Mouse (Mus musculus) thymus, postnatal 36 days (tissue): ENCODE data around the gene Gm45233.

Experiments used
- DNase-seq, 2 experiments: peaks; one replicate each; pipeline ENCODE4 v3.0.0; 2022; ENCODE audit warnings: mixed read lengths in 2 of 2

Gene Gm45233

DNA sequence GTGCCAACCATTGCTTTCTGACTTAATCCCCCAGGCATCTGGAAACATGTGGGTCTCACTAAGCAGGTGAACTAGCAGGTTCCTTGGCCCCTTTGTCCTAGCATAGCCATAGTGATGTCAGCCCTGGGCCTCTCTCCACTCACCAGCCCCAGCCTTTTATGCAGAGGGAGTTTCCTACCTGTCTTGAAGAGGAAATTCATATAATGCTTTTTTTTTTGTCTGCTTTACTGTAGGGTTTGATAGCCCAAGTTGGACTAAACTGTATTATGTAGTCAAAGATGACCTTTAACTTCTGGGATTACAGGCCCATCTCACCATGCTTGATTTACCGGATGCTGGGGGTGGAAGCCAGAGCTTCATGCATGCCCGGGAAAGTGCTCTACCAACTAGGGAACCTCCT lies 5.9 kb downstream of the Gm45233 start:
- DNase-seq = no peak

DNA sequence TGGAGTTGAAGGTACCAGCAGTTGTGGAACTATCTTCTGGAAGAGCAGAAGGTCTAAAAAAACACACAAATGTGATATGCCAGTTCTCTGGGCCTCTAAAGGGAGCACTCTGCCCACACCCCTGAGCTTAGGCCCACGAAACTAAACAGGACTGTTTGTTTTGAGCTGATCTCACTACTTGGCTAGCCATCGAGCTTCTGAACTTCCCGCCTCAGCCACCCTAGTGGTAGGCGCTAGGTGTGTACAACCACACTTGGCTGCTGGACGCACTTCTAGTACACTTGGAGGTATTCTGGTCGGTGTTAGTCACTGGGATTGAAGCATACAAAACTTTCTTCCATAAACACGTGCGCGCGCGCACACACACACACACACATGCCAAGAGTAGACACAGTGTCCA lies 7.8 kb downstream of the Gm45233 start:
- no peak for DNase-seq

DNA sequence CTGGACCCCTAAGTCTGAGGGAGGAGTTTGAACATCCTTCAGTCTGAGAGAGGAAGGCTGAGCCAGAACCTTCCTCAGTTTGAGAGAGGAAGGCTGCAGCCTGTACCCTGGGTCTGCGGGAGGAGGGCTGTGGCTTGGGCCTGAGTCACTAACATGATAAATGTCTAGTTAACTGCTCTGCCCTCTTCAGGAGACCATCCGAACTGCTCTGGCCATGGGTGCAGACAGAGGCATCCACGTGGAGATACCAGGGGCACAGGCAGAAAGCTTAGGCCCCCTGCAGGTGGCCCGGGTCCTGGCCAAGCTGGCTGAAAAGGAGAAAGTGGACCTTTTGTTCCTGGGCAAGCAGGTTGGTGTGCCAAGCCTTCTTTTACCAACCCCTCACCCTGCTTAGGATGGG lies 8.7 kb downstream of the Gm45233 start:
- DNase-seq = peak; percentile 33 to 42

DNA sequence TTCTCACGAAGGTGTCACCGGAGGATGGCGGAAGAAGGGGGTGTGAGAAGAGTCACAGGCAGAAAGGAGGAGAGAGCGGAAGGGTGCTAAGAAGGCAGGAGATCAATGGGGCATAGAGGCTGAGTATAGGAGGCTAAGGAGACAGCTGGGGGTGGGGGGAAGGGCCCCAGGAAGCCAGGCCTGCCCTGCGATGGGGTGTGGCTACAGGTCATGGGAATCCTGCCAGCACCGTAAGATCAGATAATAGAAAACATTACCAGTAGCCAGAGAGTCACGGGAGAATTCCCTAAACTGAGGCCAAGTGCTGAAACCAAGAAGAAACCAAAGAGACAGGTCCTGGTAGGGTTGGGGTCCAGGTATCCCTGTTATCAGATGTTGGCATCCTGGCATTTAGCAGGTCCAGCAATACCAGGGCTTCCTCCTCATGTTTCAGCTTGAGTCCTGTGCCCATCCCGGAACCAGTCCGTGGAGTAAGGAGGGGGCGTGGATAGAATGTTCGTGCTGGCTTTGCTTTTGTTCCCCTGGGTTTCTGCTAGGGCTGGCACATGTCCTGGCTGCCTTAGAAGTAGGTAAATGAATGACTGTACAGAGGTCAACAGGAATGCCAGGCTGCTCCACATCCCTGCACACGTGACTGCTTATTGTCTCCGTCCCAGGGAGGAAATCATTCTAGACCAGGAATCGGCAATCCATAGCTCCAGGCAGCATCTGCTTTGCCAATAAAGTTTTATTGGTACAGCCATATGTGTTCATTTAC lies 9.8 kb downstream of the Gm45233 start:
- DNase-seq = no peak

DNA sequence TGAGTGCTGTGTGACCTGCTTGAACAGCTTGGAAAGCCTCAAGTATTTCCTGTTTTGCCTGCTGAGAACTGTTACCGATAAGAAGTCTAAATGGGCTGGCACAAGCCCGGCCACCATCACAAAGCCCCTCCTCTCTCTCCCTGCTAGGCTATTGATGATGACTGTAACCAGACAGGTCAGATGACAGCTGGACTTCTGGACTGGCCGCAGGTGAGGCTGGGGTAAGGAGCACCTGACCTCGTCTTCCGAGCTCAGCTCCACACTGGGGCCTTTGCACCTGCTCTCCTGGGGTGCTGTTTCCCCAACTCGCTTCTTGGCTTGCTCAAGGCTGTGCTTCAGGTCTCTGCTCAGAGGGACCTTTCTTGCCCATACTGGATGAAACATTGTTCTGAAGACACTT lies 10.4 kb downstream of the Gm45233 start:
- DNase-seq = no peak

DNA sequence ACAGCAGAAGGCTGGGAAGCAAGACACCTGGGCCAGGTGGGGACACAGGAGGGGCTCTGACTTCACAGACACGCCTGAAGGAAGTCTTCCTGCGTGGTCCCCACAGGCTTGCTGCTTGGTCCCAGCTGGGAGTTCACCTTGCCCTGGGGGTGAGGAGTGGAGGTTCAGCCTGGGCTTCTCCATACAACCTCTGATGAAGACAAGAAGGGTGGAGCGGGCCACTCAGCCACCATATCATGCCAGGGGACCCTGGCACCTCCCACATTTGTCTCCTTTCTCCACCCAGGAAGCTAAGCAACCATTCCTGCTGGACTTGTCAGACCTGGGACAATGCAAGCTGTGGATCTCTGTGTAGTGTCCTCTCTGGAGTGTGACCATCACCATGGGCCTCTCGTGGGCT lies 18.9 kb downstream of the Gm45233 start, which contains the start of gene Vsig10l:
Gene Vsig10l (plus strand): TSS at position 301 of the 400 bp plus-strand sequence.
- DNase-seq = no peak

DNA sequence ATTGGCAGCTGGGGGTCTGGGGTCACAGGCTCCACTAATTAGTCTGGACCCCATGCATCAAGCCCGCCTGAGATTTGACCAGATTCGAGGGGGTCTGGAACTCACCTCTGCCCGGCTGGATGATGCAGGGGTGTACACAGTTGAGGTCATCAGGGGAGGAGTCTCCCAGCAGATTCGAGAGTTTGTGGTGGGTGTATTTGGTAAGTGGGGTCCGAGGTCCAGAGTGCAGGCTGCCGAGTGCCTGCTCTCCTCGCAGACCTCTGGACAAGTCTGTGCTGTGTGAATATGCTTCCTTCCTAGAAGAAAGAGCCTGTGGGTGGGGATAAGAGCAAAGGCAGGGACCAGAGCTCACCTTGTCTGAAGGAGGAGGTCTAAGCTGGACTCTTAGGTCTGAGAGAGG lies 20.0 kb downstream of the Gm45233 start:
- no peak for DNase-seq

DNA sequence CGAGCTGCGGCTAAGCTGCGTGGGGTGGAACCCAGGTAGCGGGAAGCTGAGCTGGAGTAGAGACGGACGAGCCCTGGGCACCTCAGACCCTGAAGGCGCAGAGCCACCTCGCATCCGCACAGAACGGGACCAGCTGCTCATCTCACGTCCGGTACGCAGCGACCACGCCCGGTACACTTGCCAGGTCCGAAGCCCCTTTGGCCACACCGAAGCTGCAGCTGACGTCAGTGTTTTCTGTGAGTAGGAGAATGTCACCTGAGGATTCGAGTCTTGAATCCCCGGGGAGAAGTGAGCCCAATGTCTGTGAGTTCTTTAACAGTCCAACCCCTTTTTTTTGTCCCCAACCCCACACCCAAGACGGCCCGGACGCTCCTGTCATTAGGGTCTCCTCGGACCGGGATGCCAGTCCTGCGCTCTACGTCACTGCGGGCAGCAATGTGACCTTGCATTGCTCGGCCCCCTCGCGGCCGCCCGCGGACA lies 21.0 kb downstream of the Gm45233 start:
- no peak for DNase-seq

DNA sequence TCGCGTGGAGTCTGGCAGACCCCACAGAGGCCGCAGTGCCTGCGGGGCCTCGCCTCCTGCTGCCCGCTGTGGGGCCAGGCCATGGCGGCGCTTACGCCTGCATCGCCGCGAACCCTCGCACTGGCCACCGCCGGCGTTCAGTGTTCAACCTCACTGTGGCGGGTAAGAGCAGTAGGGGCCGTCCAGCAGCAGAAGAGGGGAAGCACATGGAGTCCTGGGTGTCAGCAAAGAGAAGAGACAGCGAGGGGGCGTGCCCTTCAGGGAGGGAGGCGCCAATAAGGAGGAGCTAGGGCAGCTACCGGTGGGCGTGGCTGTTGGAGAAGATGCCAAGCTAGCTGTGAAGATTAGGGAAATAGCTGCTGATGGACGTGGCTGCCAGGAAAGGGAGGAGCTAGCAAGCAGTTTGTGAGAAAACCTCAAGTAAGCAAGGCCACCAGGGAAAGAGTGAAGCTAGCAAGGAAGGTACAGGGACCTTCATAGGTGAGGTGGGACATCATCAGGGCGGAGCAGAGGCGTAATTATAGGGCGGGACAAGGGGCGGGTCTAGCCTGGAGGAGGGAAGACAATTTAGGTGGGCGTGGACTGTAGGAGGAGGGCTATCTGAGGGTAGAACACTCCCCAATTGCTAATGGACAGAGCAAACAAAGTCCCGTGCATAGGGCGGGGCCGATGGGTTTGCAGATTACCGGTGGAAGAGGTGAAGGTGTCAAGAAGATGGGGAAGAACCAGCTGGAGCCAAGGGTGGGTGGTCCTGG lies 21.6 kb downstream of the Gm45233 start:
- DNase-seq = peak; percentile 77 to 81

DNA sequence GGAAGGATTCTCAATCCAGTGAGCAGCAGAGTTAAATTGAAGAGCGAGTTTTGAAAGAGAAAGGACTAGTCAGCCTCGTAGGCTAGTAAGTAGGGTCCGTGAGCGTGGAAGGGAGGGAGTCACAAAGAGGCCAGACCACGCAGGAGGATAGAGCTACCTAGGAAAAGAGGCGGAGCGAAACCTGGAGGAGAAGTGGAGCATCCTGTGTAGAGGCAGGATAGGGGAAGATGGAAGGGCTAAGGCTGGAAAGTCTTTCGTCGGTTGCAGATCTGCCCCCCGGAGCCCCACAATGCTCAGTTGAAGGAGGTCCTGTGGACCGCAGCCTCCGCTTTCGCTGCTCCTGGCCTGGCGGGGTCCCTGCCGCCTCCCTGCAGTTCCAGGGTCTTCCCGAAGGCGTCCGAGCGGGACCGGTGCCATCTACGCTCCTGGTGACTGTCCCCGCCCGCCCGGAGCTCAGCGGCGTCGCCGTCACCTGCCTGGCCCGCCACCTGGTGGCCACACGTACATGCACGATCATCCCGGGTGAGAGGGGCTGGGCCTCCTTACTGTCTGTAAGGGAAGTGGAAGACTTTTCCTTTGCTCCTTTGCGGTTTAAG lies 22.3 kb downstream of the Gm45233 start:
- peak; percentile 80 to 81 for DNase-seq

DNA sequence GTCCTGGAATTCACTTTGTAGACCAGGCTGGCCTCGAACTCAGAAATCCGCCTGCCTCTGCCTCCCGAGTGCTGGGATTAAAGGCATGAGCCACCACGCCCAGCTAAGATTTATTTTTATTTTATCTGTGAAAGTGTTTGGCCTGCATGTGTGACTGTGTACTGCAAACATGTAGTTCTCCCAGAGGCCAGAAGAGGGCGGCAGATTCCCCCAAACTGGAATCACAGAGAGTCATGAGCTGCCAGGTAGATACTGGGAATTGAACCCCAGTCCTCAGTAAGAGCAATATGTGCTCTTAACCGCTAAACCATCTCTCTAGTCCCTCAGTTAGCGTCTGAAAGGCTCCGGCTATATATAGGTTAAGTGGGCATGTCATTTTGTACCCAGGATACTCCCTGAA lies 26.4 kb downstream of the Gm45233 start:
- peak; percentile 33 to 54 for DNase-seq

DNA sequence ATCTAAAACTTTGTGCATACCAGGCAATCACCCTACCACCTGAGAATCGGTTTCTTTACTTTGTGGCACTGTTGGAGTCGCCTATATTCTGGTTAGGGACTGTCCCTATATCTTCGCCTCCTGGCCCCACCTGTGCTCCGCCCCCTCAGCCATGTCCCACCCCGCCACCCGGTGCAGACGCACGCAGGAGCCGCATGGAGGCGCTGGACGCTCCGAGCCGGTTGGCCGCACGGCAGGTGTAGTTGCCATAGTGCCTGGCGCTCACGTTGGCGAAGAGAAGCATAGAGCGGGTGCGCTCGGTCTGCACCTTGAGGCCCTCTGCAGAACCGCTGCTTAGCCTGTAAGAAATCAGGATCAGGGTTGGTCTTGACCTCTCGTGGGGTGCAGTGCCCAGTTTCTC lies 31.8 kb downstream of the Gm45233 start:
- peak in 1 of 2 experiments; percentile 13 for DNase-seq

DNA sequence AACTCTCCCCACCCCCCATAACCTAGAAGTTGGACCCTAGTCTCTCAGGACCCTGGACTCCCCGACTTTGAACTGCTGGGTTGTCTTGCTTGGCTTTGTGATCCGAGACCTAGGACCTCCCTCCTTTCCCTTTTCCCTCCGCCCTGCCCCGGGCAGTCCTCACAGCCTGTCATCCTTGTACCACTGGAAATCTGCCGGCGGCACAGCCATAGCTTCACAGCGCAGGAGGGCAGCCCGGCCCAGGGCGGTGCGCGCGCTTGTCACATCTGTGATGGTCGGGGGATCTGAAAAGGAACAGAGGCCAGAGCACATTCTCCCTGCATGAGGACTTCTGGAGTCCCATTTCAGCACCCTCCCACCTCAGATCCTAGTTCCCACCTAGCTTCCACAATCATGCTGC lies 32.4 kb downstream of the Gm45233 start:
- DNase-seq = no peak

DNA sequence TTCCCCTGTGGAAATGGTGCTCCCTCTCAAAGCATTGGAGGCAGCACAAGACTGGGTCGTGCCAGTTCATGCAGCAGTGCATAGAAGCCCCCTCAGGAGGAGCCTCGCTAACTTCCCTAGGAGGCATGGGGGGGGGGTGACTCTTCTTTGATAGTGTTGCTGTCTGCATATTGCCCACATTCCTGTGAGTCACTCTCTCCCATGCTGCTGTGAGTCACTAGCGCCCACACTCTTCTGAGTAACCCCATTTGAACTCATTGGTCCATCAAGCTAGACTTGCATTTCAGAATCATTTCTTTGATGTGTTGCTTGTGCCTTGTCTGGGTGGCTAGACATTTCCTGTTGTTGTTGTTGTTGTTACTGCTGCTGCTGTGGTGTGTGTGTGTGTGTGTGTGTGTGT lies 37.3 kb downstream of the Gm45233 start:
- DNase-seq = no peak

DNA sequence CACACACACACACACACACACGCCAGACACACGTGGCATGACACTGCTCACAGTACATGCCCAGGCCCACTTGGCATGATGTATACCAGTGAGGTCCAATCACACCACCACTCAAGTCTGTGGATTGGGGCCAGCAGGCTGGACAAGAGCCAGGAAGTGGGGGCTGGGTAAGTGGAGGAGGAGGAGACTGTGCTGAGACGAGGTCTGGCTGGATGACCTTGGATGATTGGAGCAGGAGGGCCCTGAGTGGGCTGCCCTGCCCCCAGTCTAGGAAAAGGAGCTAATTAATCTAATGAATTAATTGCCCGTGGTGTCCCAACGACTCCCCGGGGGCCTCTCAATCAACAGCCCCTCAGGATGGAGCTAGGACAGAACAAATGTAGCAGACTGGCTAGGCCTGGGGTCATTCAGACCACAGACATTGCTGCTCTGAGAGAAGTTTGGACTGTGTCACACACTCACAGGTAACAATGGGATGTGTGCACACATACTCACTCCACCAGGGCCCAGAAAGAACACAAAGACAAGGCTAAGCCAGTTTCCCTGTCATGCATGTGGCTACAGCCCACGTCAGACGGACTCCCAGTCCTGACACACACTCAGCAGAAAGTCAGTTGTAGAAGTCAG lies 38.3 kb downstream of the Gm45233 start:
- DNase-seq = no peak

DNA sequence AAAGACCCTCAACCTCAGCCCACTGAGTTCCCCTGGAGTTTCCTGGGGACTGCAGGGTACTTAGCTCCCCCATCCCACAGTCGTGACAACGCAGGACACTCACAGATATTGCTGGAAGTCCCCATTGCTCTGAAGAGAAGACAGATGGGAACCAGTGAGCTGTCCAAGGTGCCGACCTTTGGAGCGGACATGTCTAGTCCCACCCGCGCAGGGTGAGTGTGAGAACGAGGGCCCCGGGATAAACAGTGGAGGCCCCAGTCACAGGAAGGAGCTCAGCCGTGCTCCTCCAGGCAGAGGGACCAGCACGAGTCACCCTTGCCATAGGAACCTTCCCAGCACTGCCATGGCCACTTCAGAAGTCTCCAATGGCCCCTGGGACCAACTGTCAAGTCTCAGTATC lies 39.3 kb downstream of the Gm45233 start:
- DNase-seq = no peak

DNA sequence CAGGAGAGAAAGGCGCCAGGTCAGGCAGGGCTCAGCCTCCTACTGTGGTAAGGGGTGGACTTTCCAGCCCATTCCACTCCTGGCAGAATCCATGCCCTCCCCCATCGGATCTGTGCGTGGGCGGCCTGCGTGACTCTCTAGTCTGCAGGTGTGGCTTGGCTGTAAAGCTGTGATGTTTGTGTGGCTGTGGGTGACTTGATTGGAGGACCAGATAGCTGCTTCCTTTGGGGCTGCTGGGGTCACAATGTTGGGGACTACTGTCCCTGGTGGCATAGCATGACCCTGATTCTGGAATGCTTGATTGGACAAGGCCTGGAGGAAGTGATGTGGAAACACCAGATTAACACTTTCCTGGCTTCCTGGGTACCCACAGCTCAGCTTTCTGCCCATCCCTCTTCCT lies 44.7 kb downstream of the Gm45233 start:
- no peak for DNase-seq

DNA sequence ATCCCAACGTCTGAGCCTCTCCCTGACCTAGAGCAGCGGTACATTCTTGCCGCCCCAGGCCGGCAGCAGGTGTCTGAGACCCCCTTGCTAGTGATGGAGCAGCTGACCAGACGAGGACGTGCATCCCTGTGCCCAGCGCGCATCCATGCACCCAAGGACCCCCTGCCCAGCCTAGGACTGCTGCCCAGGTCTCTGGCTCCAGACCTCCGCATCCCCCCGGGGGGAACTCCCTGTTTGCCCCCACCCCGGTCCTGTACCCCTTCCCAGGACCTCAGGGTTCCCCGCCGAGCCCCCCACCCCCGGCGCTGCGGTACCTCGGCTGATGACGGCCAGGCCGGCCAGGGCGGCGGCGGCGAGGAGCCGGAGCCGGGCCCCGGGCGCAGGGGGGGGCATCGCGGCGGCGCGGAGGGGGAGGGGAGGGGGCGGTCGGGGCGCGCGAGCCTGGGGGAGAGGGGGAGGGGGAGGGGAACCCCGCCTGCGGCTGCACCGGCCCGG lies 45.8 kb downstream of the Gm45233 start, which contains the start of gene Iglon5:
Gene Iglon5 (minus strand): TSS at position 445 of the 495 bp plus-strand sequence.
- no peak for DNase-seq

DNA sequence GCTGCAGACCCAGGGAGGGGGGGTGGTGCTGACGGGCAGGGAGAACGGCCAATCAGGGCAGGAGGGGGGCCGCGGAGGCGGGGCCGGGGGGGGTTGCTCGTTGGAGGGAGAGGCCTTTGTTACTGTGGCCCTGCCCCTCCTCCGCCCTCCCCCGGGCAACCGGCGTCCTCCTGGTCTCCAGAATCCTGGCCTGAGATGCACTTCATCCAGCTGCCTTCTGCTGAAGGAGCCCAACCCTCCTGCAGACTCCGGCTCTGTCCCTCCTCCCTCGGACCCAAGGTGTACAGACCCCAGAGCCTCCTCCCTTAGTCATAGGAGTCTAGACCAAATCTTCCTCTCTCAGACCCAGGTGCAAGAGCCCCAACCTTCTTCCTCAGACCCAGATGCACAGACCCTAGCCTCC lies 46.3 kb downstream of the Gm45233 start:
- DNase-seq = no peak

DNA sequence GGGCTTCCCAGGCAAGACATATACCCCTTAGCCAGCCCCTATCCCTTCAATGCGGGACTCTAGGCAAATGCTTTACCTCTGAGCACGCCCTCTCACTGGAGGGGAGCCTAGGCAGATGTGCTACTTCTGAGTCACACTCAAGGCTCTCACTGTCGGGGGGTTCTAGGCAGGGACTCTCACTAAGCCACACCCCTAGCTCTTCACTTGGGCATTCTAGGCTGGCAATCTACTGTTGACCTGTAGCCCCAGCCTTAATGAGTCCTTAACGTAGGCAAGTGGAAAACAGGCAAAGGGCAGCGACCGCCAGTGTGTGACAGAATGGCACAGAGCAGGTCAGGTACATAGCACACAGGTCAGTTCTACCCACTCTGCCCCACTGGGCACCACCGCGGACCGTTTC lies 46.9 kb downstream of the Gm45233 start:
- DNase-seq = no peak

DNA sequence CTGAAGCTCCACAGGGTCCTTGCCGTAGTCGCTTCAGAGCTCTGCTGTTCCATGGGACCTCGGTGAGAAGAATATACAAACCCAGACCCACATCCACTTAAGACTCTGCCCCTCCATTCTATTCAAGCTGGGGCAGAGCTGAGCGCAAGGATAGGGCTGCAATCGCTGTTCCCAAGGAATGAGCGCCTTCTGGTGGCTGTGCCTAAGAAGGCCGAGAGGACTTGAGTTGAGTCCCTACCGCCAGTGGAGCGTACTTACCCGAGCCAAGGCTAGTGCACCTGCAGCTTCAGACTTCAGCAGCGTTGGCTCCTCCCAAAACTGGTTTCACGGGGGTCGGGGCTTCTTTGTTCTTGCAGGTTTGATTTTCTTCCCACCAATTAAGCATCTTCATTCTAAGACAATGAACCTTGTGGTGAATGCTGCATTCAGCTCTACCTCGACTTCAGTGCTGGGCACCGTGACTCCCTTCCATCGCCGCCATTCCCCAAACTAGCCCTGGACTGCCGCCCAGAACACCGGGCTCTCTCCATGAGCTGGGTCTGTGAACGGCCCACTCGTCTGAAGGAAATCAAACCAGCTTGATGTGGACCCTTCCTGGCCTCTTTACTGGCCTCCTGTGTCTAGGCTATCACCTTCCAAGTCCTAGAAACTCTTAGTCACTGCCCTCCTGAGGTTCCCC lies 51.6 kb downstream of the Gm45233 start:
- DNase-seq = no peak

DNA sequence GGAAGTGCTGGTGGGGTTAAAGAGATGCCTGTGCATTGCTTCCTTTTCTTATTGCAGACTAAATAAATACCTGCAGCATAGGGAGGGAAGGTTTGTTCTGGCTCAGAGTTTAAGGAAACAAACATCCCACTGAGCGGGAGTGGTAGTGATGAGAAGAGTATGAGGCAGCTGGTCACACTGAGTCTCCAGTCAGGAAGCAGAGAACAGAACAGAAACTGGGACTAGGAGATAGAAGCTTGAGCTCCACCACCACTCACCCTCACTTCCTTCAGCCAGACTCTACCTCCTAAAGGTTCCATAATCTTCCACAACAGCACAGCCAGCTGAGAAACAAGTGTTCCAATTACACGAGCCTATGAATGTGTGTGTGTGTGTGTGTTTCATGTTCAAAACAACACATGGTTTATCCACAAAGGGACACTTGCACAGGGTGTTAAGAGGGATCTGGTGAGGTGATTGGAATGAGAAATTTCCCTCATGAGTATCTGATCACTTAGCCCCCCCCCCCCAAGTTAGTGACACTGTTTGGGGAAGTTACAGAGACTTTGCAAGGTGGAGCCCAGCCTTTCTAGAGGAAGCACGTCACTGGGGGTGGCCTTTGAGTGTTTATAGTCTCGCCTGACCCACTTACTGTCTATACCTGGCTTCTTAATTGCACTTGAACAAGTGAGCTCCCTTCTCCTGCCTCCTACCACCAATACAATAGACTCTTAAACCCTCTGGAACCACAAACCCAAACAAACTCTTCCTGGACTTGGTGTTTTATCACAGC lies 68.0 kb downstream of the Gm45233 start:
- no peak for DNase-seq
